Mouse (Mus musculus): ENCODE measurements around the gene Ndufb10.
"Not testable (repeated sequence)": the region's sequence is repeated elsewhere in the genome, so short reads cannot be mapped to it uniquely, and the experiment has no call there.

The Ndufb10 gene

DNA sequence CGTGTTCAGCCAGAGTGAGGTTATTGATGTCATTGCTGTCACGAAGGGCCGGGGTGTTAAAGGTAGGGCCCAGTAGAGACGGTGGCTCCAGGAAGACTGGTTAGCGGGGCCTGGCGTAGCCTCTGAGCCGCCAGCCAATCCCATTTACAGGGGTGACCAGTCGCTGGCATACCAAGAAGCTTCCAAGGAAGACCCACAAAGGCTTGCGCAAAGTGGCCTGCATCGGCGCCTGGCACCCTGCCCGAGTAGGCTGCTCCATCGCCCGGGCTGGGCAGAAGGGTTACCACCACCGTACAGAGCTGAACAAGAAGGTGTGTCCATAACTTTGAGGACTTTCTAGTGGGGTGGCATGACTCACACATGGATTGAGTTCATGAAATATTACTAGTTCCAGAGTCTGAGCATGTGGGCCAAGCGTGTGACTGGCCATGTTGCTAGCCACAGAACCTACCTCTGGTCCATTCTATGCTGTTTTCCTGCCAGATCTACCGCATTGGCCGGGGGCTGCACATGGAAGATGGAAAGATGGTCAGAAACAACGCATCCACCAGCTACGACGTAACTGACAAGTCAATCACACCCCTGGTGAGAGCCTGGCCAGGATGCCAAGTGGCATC, 9.3 kb upstream of the Ndufb10 start:
- no peak for DNase-seq (ENCODE audit: low spot score)

DNA sequence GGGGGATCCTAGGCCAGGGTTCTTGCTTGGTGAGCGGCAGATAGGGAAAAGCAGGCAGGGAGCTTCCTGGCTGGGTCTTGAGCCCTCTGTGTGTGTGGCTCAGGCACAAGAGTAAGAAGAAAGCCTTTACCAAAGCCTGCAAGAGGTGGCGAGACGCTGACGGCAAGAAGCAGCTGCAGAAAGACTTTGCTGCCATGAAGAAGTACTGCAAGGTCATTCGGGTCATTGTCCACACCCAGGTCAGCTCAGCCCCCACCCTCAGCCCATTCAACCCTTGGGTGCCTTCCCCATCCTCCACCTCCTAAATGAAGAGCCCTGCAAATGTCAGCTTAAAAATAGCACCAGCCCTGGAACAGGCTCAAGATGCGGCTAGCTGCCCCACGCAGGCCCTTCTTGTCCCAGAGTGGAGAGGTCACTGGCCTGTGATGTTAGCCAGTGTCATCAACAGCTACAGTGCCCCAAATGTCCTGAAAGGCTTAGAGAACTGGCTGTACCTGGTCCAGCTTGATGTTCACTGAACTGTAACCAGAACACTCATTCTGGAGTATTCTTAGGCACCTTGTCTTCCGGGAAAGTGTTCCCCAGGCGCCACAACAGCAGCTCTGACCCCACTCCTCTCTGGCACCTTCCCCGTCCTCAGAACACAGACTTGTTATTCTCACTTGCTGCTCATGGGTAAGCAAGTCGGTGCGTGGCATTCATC, 8.1 kb upstream of the Ndufb10 start:
- no peak for DNase-seq (ENCODE audit: low spot score)

GRCm38 (mm10) chr17:24730787-24731186, 6.5 kb upstream of the Ndufb10 start:
- no peak for DNase-seq (ENCODE audit: low spot score)

GRCm38 (mm10) chr17:24729067-24729466, 4.8 kb upstream of the Ndufb10 start:
- no peak for DNase-seq (ENCODE audit: low spot score)

- no peak for DNase-seq (ENCODE audit: low spot score)
These were observed 3.9 kb upstream of the Ndufb10 start for GRCm38 (mm10) chr17:24728184-24728583.

DNA sequence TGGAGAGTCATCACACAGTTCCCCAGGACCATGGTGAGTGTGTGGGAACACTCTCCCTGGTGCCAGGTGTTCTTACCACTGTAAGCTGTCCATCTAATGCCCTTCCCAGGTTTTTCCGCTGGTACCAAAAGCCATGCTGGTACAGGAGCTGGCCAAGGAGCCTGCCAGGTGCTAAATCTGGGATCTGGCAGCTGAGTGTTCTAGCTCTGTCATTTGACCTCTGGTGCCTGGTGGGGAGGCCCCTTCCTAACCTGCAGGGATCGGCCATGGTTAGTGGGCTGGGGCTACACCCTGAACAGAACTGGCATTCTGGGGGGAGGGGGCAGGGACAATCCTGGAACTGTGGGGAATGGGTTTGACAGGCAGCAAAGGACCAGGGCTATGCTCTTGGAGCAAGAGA, 3.3 kb upstream of the Ndufb10 start, which contains the start of gene Rpl3l:
Gene Rpl3l (plus strand): TSS at position 203 of the 400 bp plus-strand sequence.
- DNase-seq (ENCODE audit: low spot score), result no peak

GRCm38 (mm10) chr17:24725637-24726390, 1.5 kb upstream of the Ndufb10 start:
- no peak for DNase-seq (ENCODE audit: low spot score)

DNA sequence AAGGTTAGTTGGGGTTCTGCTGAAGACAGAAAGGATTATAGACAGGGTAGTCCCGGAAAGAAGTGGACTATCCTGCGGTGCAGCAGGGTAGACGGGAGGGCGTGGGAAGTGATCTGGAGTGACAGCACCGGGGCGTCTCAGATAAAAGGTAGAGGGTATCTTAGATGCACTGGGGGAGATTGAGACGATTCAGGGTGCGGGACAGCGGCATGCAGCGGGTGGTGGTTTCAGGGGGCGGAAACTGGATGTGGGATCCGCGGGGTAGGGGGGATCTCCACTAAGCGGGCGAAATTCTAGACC, 447 bp downstream of the Ndufb10 start:
- DNase-seq (ENCODE audit: low spot score), result no peak

DNA sequence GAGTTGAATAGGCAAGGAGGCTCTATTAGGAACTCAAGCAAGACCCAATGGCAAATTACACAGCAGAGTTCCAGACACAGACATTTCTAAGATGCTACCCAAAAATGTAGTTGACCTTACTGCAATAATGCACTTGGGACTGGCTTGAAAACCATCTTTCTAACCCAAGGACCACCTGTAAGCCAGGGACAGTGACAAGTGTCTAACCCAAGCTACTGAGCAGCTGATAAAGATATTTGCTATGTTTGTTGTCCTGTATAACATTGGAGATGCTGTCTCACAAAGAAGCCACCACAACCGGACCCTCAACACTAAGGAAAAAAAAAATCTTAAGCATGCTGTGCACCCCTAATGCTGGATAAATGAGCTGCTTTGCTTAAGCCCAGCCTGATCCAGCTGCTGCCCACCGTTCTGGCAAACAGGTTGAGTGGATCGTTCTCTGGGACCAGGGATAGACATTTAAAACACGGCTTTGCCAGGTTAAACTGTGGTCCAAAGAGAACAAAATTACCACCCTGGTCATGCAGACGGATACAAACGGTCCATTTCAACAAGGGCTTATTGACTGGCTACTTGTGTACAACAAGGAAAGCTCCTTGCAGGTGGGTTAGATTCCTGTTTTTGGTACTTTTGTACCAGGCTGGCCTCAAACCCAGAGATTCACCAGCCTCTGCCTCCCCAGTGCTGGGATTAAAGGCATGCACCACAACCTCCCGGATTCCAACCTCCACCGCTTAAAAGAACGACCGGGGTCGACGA, 977 bp downstream of the Ndufb10 start:
- DNase-seq (ENCODE audit: low spot score), result no peak

DNA sequence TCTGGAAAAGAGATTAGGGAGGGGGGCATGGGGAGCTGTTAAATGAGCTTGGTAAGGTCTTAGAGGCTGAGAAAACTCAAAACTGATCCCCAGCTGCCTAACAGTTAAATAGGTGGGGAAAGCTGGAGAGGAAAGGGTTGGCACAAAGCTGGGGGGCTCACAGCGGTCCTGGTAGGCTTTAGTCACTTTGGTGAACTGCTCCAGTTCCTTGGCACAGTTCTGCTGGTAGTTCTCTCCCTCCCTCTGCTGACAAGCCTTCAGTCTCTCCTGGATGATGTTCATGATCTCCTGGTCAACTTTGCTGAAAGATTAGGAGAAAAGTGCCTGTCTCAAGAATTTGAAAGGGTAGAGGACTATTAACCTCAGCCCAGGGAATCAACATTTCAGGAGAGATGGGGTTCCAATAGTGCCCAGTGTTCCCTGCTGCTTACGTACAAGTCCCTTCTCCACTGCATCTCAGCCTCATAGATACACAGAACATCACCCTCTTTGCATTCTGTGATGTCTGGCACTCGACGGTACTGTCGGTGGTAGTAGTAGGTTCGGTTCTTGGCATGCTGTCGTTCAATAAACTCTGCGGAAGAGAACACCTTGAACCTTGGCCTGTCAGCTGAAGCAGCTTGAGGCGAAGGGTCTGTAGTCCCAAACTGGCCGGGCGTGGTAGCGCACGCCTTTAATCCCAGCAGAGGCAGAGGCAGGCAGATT, 1.9 kb downstream of the Ndufb10 start:
- no peak for DNase-seq (ENCODE audit: low spot score)

GRCm38 (mm10) chr17:24721383-24721955, 2.8 kb downstream of the Ndufb10 start:
- not testable (repeated sequence) for DNase-seq (ENCODE audit: low spot score)

DNA sequence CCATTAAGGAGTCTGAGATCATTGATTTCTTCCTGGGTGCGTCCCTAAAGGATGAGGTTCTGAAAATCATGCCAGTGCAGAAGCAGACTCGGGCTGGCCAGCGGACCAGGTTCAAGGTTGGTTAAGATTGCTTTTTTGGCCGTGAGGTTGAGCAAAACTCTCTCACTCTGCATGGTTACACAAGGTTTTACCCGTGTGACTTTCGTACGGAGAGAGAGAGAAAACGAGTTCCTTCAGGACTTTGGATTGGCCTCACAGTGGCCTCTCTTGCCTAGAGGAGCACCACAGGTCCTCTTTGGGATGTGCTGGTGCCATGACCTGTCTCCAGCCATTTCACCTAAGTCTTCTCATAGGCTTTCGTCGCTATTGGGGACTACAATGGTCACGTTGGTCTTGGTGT, 3.7 kb downstream of the Ndufb10 start:
- DNase-seq (ENCODE audit: low spot score), result not testable (repeated sequence)

DNA sequence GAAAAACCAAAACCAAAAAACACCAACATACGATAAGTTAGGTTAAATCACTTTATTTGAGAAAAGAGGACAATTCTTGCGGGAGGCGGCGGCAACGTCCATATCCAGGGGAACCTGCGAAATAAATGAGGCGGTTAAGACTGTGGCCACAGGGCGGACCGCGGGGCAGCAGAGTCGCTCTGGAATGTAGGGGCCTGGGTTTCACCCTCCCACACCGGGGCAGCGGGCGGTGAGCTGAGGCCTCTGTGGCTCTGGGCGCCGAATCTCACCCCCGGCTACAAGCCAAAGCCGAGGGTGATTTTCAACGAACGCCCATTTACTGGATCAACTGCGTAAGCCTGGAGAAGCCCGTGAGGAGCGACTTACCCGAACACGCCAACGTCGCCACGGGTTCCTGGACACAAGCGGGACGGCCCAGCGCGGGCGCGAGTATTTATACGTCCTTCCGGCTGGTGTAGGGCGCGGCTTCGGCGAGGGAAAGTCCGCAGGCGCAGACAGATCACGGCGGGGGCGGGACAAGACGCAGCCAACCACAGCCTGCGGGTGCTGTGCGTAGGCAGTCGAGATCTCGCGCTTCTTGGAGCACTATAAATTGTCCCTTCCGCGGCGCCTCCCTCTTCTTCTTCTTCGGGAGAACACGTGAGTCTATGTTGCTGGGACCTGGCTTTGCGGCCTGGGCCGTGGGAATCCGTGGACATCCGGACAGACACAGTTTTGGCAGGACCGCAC, 4.6 kb downstream of the Ndufb10 start:
- DNase-seq (ENCODE audit: low spot score), result peak; percentile 92

- not testable (repeated sequence) for DNase-seq (ENCODE audit: low spot score)
These were observed 5.3 kb downstream of the Ndufb10 start for GRCm38 (mm10) chr17:24718938-24719337.

- no peak for DNase-seq (ENCODE audit: low spot score)
These were observed 6.3 kb downstream of the Ndufb10 start, which contains the start of the genes Rnf151 and Rps2 for GRCm38 (mm10) chr17:24717943-24718342. Gene Rnf151 (minus strand): TSS chr17:24718063. Gene Rps2 (plus strand): TSS chr17:24718116.

- DNase-seq (ENCODE audit: low spot score), result no peak
These were observed 8.1 kb downstream of the Ndufb10 start for GRCm38 (mm10) chr17:24716166-24716682.

- no peak for DNase-seq (ENCODE audit: low spot score)
These were observed 8.7 kb downstream of the Ndufb10 start for GRCm38 (mm10) chr17:24715556-24715955.

DNA sequence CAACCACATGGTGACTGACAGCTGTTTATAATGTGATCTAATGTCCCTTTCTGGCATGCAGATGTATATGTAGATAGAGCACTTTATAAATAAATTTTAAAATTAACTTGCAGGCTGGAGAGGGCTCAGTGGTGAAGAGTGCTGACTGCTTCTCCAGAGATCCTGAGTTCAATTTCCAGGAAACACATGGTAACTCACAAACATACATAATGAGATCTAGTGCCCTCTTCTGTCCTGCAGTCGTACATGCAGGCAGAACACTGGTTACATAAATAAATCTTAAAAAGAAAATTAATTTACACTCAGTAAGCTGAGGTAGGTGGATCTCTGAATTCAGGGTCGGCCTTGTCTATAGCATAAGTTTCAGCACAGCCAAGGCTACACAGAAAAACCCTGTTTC, 15.6 kb downstream of the Ndufb10 start:
- no peak for DNase-seq (ENCODE audit: low spot score)

- no peak for DNase-seq (ENCODE audit: low spot score)
These were observed 16.4 kb downstream of the Ndufb10 start for GRCm38 (mm10) chr17:24707801-24708425.
